Comparison of ENCODE assay signal across 16 mouse cellular contexts in genomic region chr1:37566754-37567153, GRCm38 (mm10).
"Had no signal": no experiment of that assay in that cellular context is flagged by ENCODE, and none has a peak within 500 bp of the region (broad histone marks: within the 10 kb centered on the region; RNA-seq: fewer than 3 reads in every experiment).

No protein-coding gene starts in this region.

- H3K27me3 ChIP-seq: limb, embryonic 12.5 days; liver, embryonic 13.5 days; lung, embryonic 15.5 days; neural tube, embryonic 13.5 days had no signal

- H3K27ac ChIP-seq: limb, embryonic 12.5 days; liver, embryonic 13.5 days; lung, embryonic 15.5 days; macrophage; neural tube, embryonic 13.5 days had no signal

- H3K4me1 ChIP-seq: limb, embryonic 12.5 days; liver, embryonic 13.5 days; lung, embryonic 15.5 days; neural tube, embryonic 13.5 days had no signal

- H3K36me3 ChIP-seq: limb, embryonic 12.5 days; liver, embryonic 13.5 days; lung, embryonic 15.5 days; neural tube, embryonic 13.5 days had no signal

- ATAC-seq: liver, postnatal 0 days; midbrain, embryonic 16.5 days had no signal

- DNase-seq: kidney, adult 11 months; layer of hippocampus, postnatal 36 days; liver; liver, embryonic 13.5 days; liver, postnatal 0 days; lung, postnatal 14 days; retina, postnatal 1 day; thymus, adult 2 months; thymus, postnatal 25 days had no signal

- H3K9me3 ChIP-seq: liver, embryonic 13.5 days; lung, embryonic 15.5 days; neural tube, embryonic 13.5 days had no signal

- H3K4me3 ChIP-seq: limb, embryonic 12.5 days; liver, embryonic 13.5 days; lung, embryonic 15.5 days; megakaryocyte, embryonic 14.5 days; neural tube, embryonic 13.5 days had no signal

- H3K4me2 ChIP-seq: limb, embryonic 12.5 days; liver, embryonic 13.5 days; lung, embryonic 15.5 days; midbrain, embryonic 11.5 days; neural tube, embryonic 13.5 days had no signal

- H3K9ac ChIP-seq: limb, embryonic 12.5 days; liver, embryonic 13.5 days; liver, postnatal 0 days; lung, embryonic 15.5 days; neural tube, embryonic 13.5 days had no signal
